Mouse (Mus musculus) thymus, adult 2 months (tissue): Measurements from ENCODE around the gene Ehf. TPM values are rescaled to one million over a fixed set of nuclear protein-coding genes. Genes with fewer than 3 reads are reported as not detected.

Experiments
- DNase-seq: peaks from one replicate; pipeline ENCODE4 v3.0.0; 2021
- H3K27ac ChIP-seq: fragments of 200-500 bp; 2 replicates; pipeline ENCODE4 v1.5.1; 2012; ENCODE audit warnings: low read length, control low read depth; ENCODE audit not compliant: control insufficient read depth, insufficient read depth
- H3K27me3 ChIP-seq: fragments of 200-500 bp; 2 replicates; pipeline ENCODE4 v1.6.1; 2012; ENCODE audit warnings: mild to moderate bottlenecking, low read length, moderate library complexity, mixed read lengths; ENCODE audit not compliant: control insufficient read depth, insufficient read depth
- H3K36me3 ChIP-seq: fragments of 200-500 bp; 2 replicates; pipeline ENCODE4 v1.6.1; 2012; ENCODE audit warnings: mild to moderate bottlenecking, low read length, moderate library complexity; ENCODE audit not compliant: control insufficient read depth, insufficient read depth
- H3K4me1 ChIP-seq: fragments of 200-500 bp; replicated peaks from 2 replicates; pipeline ENCODE4 v1.6.1; 2012; ENCODE audit warnings: low read length; ENCODE audit not compliant: control insufficient read depth, insufficient read depth
- H3K4me3 ChIP-seq: fragments of 200-500 bp; 2 replicates; pipeline ENCODE4 v1.5.1; 2012; ENCODE audit warnings: mild to moderate bottlenecking, low read length, control low read depth, moderate library complexity; ENCODE audit not compliant: control insufficient read depth, insufficient read depth
- CTCF ChIP-seq: fragments of 200-500 bp; IDR thresholded peaks from 2 replicates; pipeline ENCODE4 v1.5.1; 2012; ENCODE audit warnings: mild to moderate bottlenecking, control low read depth, low read length, moderate library complexity, borderline replicate concordance; ENCODE audit not compliant: control insufficient read depth, poor library complexity, insufficient read depth; ENCODE audit errors: extremely low read depth
- POLR2A ChIP-seq: fragments of 200-500 bp; IDR thresholded peaks from 2 replicates; pipeline ENCODE4 v1.6.1; 2012; ENCODE audit warnings: mild to moderate bottlenecking, low read length, control low read depth, moderate library complexity; ENCODE audit not compliant: control insufficient read depth, poor library complexity, insufficient read depth; ENCODE audit errors: extremely low read depth
- WGBS: fragments of 180-500 bp; shearing (Covaris S2); methylation state at CpG from one replicate; pipeline ENCODE4 v1.1.7; 2018; 5-methylcytosine and 5-hydroxymethylcytosine counted together
- polyA plus RNA-seq: library from polyadenylated mRNA; depleted of rRNA; stranded (reverse); fragments of >200 nt; gene quantifications from 2 replicates; pipeline ENCODE4 v1.2.3, GENCODE M21; 2012; rRNA removed

The Ehf gene
- polyA plus RNA-seq, 1 experiment: 7.2 TPM

GRCm38 (mm10) chr2:103215801-103216200 is 87.3 kb downstream of the Ehf start:
- 88% methylated on average over 4 of the region's 4 CpGs for WGBS
- H3K4me1 ChIP-seq: no peaks in the 10 kb centered on the region
- TF ChIP-seq POLR2A (no peak), CTCF (no peak)
- no peak overlapping the region for H3K4me3 ChIP-seq
- H3K27me3 ChIP-seq: no peaks in the 10 kb centered on the region
- DNase-seq: no peak
- no peak overlapping the region for H3K27ac ChIP-seq
- H3K36me3 ChIP-seq: no peaks in the 10 kb centered on the region

- 94% methylated on average over 8 of the region's 8 CpGs for WGBS
- H3K27ac ChIP-seq: no peak overlapping the region
These were observed 88.2 kb downstream of the Ehf start for GRCm38 (mm10) chr2:103214861-103215260.

GRCm38 (mm10) chr2:103213547-103213946 is 89.5 kb downstream of the Ehf start:
- no peak for TF ChIP-seq POLR2A
- no peak for TF ChIP-seq CTCF
- WGBS: 92% methylated on average over 1 of the region's 1 CpGs
- no peaks in the 10 kb centered on the region for H3K27me3 ChIP-seq
- DNase-seq: no peak
- no peak overlapping the region for H3K4me3 ChIP-seq
- H3K4me1 ChIP-seq: no peaks in the 10 kb centered on the region
- H3K36me3 ChIP-seq: no peaks in the 10 kb centered on the region
- no peak overlapping the region for H3K27ac ChIP-seq

More at GRCm38 (mm10) chr2:103214861-103215260, 88.2 kb downstream of the Ehf start:
- Histone ChIP-seq H3K4me3 (no peak overlapping the region), H3K27me3 (no peaks in the 10 kb centered on the region), H3K36me3 (no peaks in the 10 kb centered on the region), H3K4me1 (no peaks in the 10 kb centered on the region)
- no peak for DNase-seq
- no peak for TF ChIP-seq CTCF
- TF ChIP-seq POLR2A: no peak

Other genes with a start within 250 kb of the Ehf start
- 17.0 and 21.2 TPM in 2 replicates for gene Pdhx, start 229.8 kb downstream of the Ehf start, polyA plus RNA-seq
- gene Apip, start 229.6 kb downstream of the Ehf start, polyA plus RNA-seq: 11.7 and 11.8 TPM in 2 replicates
- gene Elf5, start 108.4 kb upstream of the Ehf start, polyA plus RNA-seq: 0.38 and 0.54 TPM in 2 replicates
- gene Cat, start 181.9 kb upstream of the Ehf start, polyA plus RNA-seq: 67.9 and 77.6 TPM in 2 replicates